13 mouse cellular contexts compared by ENCODE assay signal in genomic region chr2:121594131-121594530, GRCm38 (mm10).
DNase-seq lines count a peak whose midpoint lies in the region; ATAC-seq and TF ChIP-seq lines count a peak whose summit lies in the region.
"Had no signal": no experiment of that assay in that cellular context is flagged by ENCODE, and none has a peak within 500 bp of the region (broad histone marks: within the 10 kb centered on the region; RNA-seq: fewer than 3 reads in every experiment).

No protein-coding gene starts in this region.

- no peaks in the 10 kb centered on the region for H3K9me3 ChIP-seq in heart, embryonic 11.5 days (replicated peaks; ENCODE audit: control insufficient read depth, low read length)
- H3K9me3 ChIP-seq in liver, embryonic 11.5 days (ENCODE audit: control insufficient read depth, low read length), result no peaks in the 10 kb centered on the region
- no peaks in the 10 kb centered on the region for H3K9me3 ChIP-seq in liver, postnatal 0 days (ENCODE audit: low read length)
- H3K9me3 ChIP-seq in G1E (replicated peaks), result no peaks in the 10 kb centered on the region
- H3K9me3 ChIP-seq: forebrain, embryonic 13.5 days; midbrain, embryonic 10.5 days had no signal

- no peak for DNase-seq in heart, adult 18-20 months
- DNase-seq in liver, embryonic 11.5 days (ENCODE audit: low spot score), result no peak
- DNase-seq in liver, postnatal 0 days, result no peak
- DNase-seq in G1E (ENCODE audit: low spot score), result no peak
- DNase-seq in kidney, postnatal 10 days, result no peak
- DNase-seq in adrenal gland, postnatal 25 days, result no peak
- DNase-seq: cerebellum, adult 11-12 months; layer of hippocampus, postnatal 36 days; spleen, adult 18-20 months had no signal

- H3K27me3 ChIP-seq in heart, embryonic 11.5 days (ENCODE audit: control insufficient read depth, insufficient read depth, low read length), result no peaks in the 10 kb centered on the region
- no peaks in the 10 kb centered on the region; the same call in 1 of the 2 replicates for H3K27me3 ChIP-seq in liver, embryonic 11.5 days (replicated peaks; ENCODE audit: control insufficient read depth, insufficient read depth, low read length)
- H3K27me3 ChIP-seq in liver, postnatal 0 days (ENCODE audit: insufficient read depth, low read length), result no peaks in the 10 kb centered on the region
- H3K27me3 ChIP-seq in G1E (ENCODE audit: insufficient read depth, low read length), result peaks cover 16% of the 10 kb centered on the region
- H3K27me3 ChIP-seq: forebrain, embryonic 13.5 days had no signal

- TF ChIP-seq POLR2A in embryonic fibroblast, embryonic 13.5 days (IDR thresholded peaks at IDR 0.05; ENCODE audit: low read depth, low read length), result no peak

- WGBS in heart, embryonic 11.5 days (ENCODE audit: insufficient replicate concordance), result 39% methylated on average over 3 of the region's 3 CpGs
- WGBS in liver, embryonic 11.5 days, result 62% methylated on average over 3 of the region's 3 CpGs
- 58% methylated on average over 3 of the region's 3 CpGs for WGBS in liver, postnatal 0 days (ENCODE audit: insufficient replicate concordance)

- H3K27ac ChIP-seq in heart, embryonic 11.5 days (ENCODE audit: low read depth, low read length), result no peak overlapping the region
- H3K27ac ChIP-seq in liver, embryonic 11.5 days (ENCODE audit: low read depth, low read length), result no peak overlapping the region
- no peak overlapping the region for H3K27ac ChIP-seq in liver, postnatal 0 days (ENCODE audit: low read depth)
- H3K27ac ChIP-seq in embryonic fibroblast, embryonic 13.5 days (ENCODE audit: insufficient read depth, low read length), result peak overlapping the region; percentile 55; the same call in 1 of the 2 replicates
- H3K27ac ChIP-seq: forebrain, embryonic 13.5 days; midbrain, embryonic 10.5 days had no signal

- peak overlapping the region; percentile 57; the same call in 1 of the 2 replicates for H3K4me2 ChIP-seq in heart, embryonic 11.5 days
- peak overlapping the region; percentile 45 for H3K4me2 ChIP-seq in liver, embryonic 11.5 days
- no peak overlapping the region for H3K4me2 ChIP-seq in liver, postnatal 0 days (ENCODE audit: low read depth, low read length)
- H3K4me2 ChIP-seq: forebrain, embryonic 13.5 days had no signal

- no peak for ATAC-seq in heart, embryonic 11.5 days (replicated peaks; ENCODE audit: insufficient number of reproducible peaks, low FRiP score, low TSS enrichment)
- ATAC-seq in liver, embryonic 11.5 days (replicated peaks; ENCODE audit: low FRiP score), result no peak
- no peak for ATAC-seq in liver, postnatal 0 days
- ATAC-seq in G1E (ENCODE audit: extremely low read depth, insufficient number of reproducible peaks, low FRiP score, poor library complexity, severe bottlenecking), result no peak
- ATAC-seq: forebrain, embryonic 13.5 days had no signal

- no peaks in the 10 kb centered on the region for H3K36me3 ChIP-seq in heart, embryonic 11.5 days (ENCODE audit: control insufficient read depth, insufficient read depth, low read length)
- H3K36me3 ChIP-seq in liver, embryonic 11.5 days (ENCODE audit: control insufficient read depth, insufficient read depth, low read length), result no peaks in the 10 kb centered on the region
- no peaks in the 10 kb centered on the region for H3K36me3 ChIP-seq in liver, postnatal 0 days (replicated peaks; ENCODE audit: insufficient read depth, low read length)
- H3K36me3 ChIP-seq in G1E (replicated peaks), result peaks cover 4% of the 10 kb centered on the region
- H3K36me3 ChIP-seq: midbrain, embryonic 10.5 days had no signal

- H3K9ac ChIP-seq in heart, embryonic 11.5 days (ENCODE audit: low read depth, low read length), result no peak overlapping the region
- H3K9ac ChIP-seq in liver, embryonic 11.5 days (ENCODE audit: low read depth, low read length), result no peak overlapping the region
- no peak overlapping the region for H3K9ac ChIP-seq in liver, postnatal 0 days (replicated peaks)
- H3K9ac ChIP-seq: forebrain, embryonic 13.5 days had no signal

- no peak overlapping the region for H3K4me3 ChIP-seq in heart, embryonic 11.5 days (ENCODE audit: low read depth, low read length)
- no peak overlapping the region for H3K4me3 ChIP-seq in liver, embryonic 11.5 days (ENCODE audit: low read depth, low read length)
- H3K4me3 ChIP-seq in liver, postnatal 0 days (ENCODE audit: low read depth, low read length), result no peak overlapping the region
- H3K4me3 ChIP-seq in G1E (ENCODE audit: low read depth, low read length), result peak overlapping the region; percentile 57; the same call in 1 of the 2 replicates
- H3K4me3 ChIP-seq in embryonic fibroblast, embryonic 13.5 days (ENCODE audit: insufficient read depth, low read length), result no peak overlapping the region
- H3K4me3 ChIP-seq: forebrain, embryonic 13.5 days; midbrain, embryonic 10.5 days had no signal

- peaks cover 19% of the 10 kb centered on the region for H3K4me1 ChIP-seq in heart, embryonic 11.5 days (ENCODE audit: control insufficient read depth, insufficient read depth, low read length)
- H3K4me1 ChIP-seq in liver, embryonic 11.5 days (replicated peaks; ENCODE audit: control insufficient read depth, insufficient read depth, low read length), result peaks cover 16% of the 10 kb centered on the region
- peaks cover 10% of the 10 kb centered on the region; the same call in 1 of the 2 replicates for H3K4me1 ChIP-seq in liver, postnatal 0 days (ENCODE audit: insufficient read depth)
- H3K4me1 ChIP-seq in G1E (ENCODE audit: insufficient read depth, low read depth, low read length), result peaks cover 60% of the 10 kb centered on the region
- peaks cover 11% of the 10 kb centered on the region for H3K4me1 ChIP-seq in embryonic fibroblast, embryonic 13.5 days (ENCODE audit: control insufficient read depth, insufficient read depth, low read length)

- TF ChIP-seq EP300 in liver, postnatal 0 days (IDR thresholded peaks at IDR 0.05; ENCODE audit: low read depth), result no peak

- no peak for TF ChIP-seq CTCF in liver, postnatal 0 days (IDR thresholded peaks at IDR 0.05; ENCODE audit: low read depth)
- TF ChIP-seq CTCF in G1E (IDR thresholded peaks at IDR 0.05; ENCODE audit: low read depth, low read length), result no peak
- TF ChIP-seq CTCF in embryonic fibroblast, embryonic 13.5 days (IDR thresholded peaks at IDR 0.05; ENCODE audit: borderline replicate concordance, insufficient read depth, low read length), result no peak
